Mouse (Mus musculus) heart, adult 9 months (tissue): ENCODE measurements around the gene Gtf3c3.
A peak's percentile ranks its signal among the peaks of the same experiment; 100 is the strongest.

Experiments
- DNase-seq, 2 experiments: peaks; one replicate each; pipeline ENCODE4 v3.0.0; 2022; ENCODE audit warnings: low spot score in 2 of 2

Gtf3c3 gene

GRCm38 (mm10) chr1:54438340-54439079, at the start of gene Gtf3c3:
Gene Gtf3c3, minus strand, starts transcription at chr1:54438971.
- peak; percentile 63 to 71 for DNase-seq

- DNase-seq, result no peak
These were observed 46.1 kb upstream of the Gtf3c3 start for GRCm38 (mm10) chr1:54484744-54485420.

GRCm38 (mm10) chr1:54480491-54480890, 41.7 kb upstream of the Gtf3c3 start:
- DNase-seq, result no peak

- DNase-seq, result no peak
These were observed 29.9 kb upstream of the Gtf3c3 start for GRCm38 (mm10) chr1:54468662-54469061.

GRCm38 (mm10) chr1:54467366-54467765, 28.6 kb upstream of the Gtf3c3 start:
- DNase-seq, result no peak

GRCm38 (mm10) chr1:54452116-54452515, 13.3 kb upstream of the Gtf3c3 start:
- DNase-seq, result no peak

GRCm38 (mm10) chr1:54448833-54449232, 10.1 kb upstream of the Gtf3c3 start:
- no peak for DNase-seq

- DNase-seq, result no peak
These were observed 4.9 kb upstream of the Gtf3c3 start for GRCm38 (mm10) chr1:54443641-54444040.

- no peak for DNase-seq
These were observed 307 bp upstream of the Gtf3c3 start for GRCm38 (mm10) chr1:54439080-54439476.

GRCm38 (mm10) chr1:54422195-54422750, 16.5 kb downstream of the Gtf3c3 start:
- DNase-seq, result no peak

GRCm38 (mm10) chr1:54421670-54422069, 17.1 kb downstream of the Gtf3c3 start:
- no peak for DNase-seq

GRCm38 (mm10) chr1:54402736-54403135, 36.0 kb downstream of the Gtf3c3 start:
- DNase-seq, result no peak

- DNase-seq, result no peak
These were observed 54.5 kb downstream of the Gtf3c3 start for GRCm38 (mm10) chr1:54384221-54384620.

- peak in 1 of 2 experiments; percentile 41 for DNase-seq
These were observed 57.5 kb downstream of the Gtf3c3 start for GRCm38 (mm10) chr1:54380978-54381914.

GRCm38 (mm10) chr1:54377506-54378051, 61.2 kb downstream of the Gtf3c3 start:
- DNase-seq, result peak; percentile 25 to 51

GRCm38 (mm10) chr1:54356566-54356965, 82.2 kb downstream of the Gtf3c3 start:
- DNase-seq, result no peak

- peak; percentile 23 to 32 for DNase-seq
These were observed 83.3 kb downstream of the Gtf3c3 start for GRCm38 (mm10) chr1:54355485-54355884.

GRCm38 (mm10) chr1:54354786-54355185, 84.0 kb downstream of the Gtf3c3 start:
- DNase-seq, result no peak
